Mouse (Mus musculus) left cerebral cortex, adult 9 months (tissue): ENCODE results near the gene Ccdc151.

Experiments
- DNase-seq, 2 experiments: peaks; one replicate each; pipeline ENCODE4 v3.0.0; 2022; ENCODE audit warnings: low spot score in 2 of 2

The Ccdc151 gene

GRCm38 (mm10) chr9:21958372-21958771 is 44.1 kb downstream of the Ccdc151 start:
- DNase-seq, result no peak

- peak; percentile 98 to 100 for DNase-seq
Observed at GRCm38 (mm10) chr9:21955570-21956281, 46.7 kb downstream of the Ccdc151 start, which contains the start of gene Swsap1. Swsap1 (plus strand) TSS chr9:21955755.

DNA sequence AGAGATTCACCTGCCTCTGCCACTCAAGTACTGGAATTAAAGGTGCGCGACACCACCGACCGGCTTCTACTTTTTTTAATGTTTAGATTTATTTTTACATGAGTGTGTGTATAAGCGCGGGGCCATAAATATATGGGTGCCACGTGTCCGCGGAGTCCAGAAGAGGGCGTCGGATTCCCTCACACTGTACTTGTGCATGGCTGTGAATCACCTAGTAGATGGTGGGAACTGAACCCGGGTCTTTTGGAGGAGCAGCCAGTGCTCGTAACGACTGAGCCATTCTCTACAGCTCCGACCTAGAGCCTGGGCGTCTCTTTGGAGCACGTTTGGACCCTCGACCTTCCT is 47.2 kb downstream of the Ccdc151 start:
- DNase-seq, result no peak

DNA sequence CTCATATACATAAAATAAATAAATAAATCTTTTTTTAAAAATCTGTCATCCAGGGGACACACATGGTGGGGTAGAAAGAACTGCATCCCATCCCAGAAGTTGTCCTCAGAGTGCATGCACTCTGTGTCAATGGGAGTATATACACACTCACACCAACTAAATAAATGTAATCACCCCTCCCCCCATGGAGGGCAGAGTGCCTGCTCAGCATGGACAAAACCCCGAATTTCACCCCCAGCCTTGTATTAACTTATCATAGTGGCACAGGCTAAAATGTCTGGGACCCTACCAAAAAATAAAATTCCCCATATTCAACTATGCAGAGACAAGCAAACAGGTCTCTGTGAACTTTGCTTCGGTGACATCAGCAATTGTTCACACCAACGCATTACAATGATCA is 47.8 kb downstream of the Ccdc151 start:
- no peak for DNase-seq

DNA sequence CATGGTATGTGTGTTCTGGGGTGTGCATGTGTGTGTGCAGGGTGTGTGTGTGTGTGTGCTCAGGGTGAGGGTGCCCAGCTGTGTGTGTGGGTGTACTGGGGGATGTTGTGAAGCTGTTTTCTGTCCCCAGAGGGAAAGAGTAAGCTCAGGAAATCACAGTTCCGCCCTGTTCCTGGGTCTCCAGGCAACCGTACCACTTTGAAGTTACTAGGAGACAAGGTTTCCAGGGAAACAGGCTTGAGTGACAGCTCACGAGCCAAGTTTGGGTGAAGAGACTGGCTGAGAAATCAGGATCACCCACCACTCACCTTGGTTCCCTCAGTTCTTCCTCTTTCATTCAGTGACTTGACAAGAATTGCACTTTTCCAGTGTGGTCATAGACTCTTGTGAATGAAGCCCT is 48.8 kb downstream of the Ccdc151 start:
- peak; percentile 72 to 75 for DNase-seq

DNA sequence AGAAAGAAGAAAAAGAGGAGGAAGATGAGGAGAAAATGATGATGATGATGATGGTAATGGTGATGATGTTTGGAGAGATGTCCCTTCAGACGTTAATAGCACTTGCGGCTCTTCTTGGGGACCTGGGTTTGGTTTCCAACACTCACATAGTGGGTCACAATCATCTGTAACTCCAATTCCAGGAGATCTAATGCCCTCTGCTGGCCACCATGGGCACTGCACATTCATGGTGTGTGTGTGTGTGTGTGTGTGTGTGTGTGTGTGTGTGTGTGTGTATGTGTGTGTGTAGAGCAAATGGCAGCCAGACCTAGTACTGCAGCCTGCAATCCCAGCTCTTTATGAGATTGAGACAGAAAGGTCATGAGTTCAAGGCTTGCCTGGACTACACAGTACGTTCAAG is 50.5 kb downstream of the Ccdc151 start:
- no peak for DNase-seq

GRCm38 (mm10) chr9:21950322-21950721 is 52.1 kb downstream of the Ccdc151 start:
- DNase-seq, result no peak

- peak in 1 of 2 experiments; percentile 55 for DNase-seq
Observed at GRCm38 (mm10) chr9:21948790-21949189, 53.6 kb downstream of the Ccdc151 start.

- DNase-seq, result no peak
Observed at GRCm38 (mm10) chr9:21948146-21948545, 54.3 kb downstream of the Ccdc151 start.

DNA sequence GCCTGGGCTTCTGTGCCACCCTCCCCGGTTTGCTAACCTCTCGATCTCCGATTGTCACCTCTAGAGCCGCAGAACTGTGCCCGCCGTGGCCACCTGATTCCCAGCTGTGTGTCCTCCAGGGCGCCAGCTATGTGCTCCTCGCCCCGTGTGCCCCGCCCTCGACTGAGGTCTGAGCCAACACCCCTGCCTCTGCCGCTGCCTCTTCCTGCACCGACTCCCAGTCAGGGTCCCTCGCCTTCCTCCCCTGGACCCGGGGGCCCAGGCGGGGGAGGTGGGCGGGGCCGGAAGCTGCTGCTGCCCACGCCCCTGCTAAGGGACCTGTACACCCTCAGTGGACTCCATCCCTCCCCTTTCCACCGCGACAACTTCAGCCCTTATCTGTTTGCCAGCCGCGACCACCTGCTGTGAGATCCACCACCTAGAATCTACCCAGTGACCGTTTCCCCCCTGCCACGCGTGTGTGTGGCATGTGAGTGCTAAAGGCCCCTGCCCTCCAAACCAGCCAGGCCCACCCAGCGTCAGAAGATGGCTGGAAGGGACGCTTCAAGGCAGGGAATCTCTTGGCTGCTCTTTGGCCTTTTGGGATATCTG is 54.8 kb downstream of the Ccdc151 start:
- DNase-seq, result no peak

DNA sequence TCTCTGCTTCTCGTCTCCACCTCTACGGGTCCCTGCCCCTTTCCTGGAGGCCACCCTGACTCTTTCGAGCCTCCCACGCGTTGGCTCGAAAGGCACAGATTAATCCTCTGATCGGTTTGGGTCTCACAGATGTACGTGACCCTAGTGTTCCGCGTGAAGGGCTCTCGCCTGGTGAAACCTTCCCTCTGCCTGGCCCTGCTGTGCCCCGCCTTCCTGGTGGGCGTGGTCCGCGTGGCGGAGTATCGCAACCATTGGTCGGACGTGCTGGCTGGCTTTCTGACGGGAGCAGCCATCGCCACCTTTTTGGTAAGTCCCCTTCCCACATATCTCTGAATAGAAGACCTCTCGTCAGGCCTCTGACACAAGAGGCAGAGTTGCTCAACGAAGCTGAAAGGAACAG is 58.2 kb downstream of the Ccdc151 start:
- DNase-seq, result no peak

DNA sequence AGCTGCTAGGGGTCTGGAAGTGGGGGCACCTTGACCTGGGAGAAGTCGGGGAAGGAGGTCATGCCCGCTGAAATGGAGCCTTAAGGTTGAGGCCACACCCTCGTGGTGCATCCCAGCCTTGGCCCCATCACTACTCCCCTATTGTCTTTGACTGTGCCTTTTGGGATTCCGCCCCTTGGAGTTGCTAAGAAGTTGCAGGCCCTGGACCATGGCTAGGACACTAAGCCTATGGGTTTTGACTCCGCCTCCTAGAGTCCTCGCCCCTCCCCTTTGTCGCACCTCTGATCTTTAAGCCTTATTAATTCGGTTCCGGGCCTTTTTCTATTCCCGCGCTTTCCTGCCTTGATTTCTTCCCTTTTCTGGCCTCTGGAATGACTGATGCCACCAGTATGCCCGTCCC is 58.8 kb downstream of the Ccdc151 start:
- DNase-seq, result no peak

- no peak for DNase-seq
Observed at GRCm38 (mm10) chr9:21943046-21943445, 59.4 kb downstream of the Ccdc151 start.
